Mouse (Mus musculus) bone marrow macrophage, adult 2 months (primary cell): ENCODE data around the gene Pi16.

ENCODE experiments used
- CTCF ChIP-seq: IDR thresholded peaks from 2 replicates; pipeline ENCODE4 v1.5.1; 2012; ENCODE audit warnings: low read depth, mild to moderate bottlenecking, low read length, moderate library complexity
- POLR2A ChIP-seq: IDR thresholded peaks from 2 replicates; pipeline ENCODE4 v1.6.1; 2012; ENCODE audit warnings: mild to moderate bottlenecking, low read depth, low read length, borderline replicate concordance

DNA sequence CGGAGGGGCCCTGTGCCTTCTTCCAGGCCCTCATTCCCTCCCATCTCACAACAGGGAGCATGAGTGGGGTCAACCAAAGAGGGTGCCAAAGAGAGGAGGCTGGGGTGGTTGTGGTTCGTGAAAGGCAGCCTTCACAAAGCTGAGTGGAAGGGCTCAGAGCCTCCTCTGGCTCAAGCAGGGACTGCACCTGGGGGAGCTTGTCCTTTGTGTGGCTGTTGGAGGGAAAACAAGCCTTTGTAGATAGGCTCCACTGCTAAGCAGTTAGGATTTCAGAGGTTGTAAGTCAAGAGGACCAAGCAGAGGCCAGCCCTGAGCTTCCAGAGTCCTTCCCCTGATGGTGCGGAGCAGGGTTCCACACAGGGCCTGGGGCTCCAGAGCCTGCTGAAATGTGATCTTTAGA, 14.4 kb upstream of the Pi16 start:
- TF ChIP-seq POLR2A (no peak), CTCF (no peak)
